Mouse (Mus musculus) intestine, embryonic 15.5 days (tissue): Measurements from ENCODE around the gene Trim29. TPM values are rescaled to one million over a fixed set of nuclear protein-coding genes. Genes with fewer than 3 reads are reported as not detected.

Source experiments
- ATAC-seq: fragments of 200-750 bp; cut with Nextera tagmentation; 2 replicates; pipeline ENCODE4 v1.8.0; 2017; ENCODE audit warnings: moderate TSS enrichment, moderate library complexity
- H3K27ac ChIP-seq: fragments of 300-500 bp; sonication (generic); 2 replicates; pipeline ENCODE4 v1.5.1; 2015; ENCODE audit warnings: mild to moderate bottlenecking, inconsistent platforms
- H3K27me3 ChIP-seq: fragments of 300-500 bp; sonication (generic); replicated peaks from 2 replicates; pipeline ENCODE4 v1.6.1; 2015; ENCODE audit warnings: inconsistent platforms
- H3K36me3 ChIP-seq: fragments of 300-500 bp; sonication (generic); 2 replicates; pipeline ENCODE4 v1.6.1; 2015; ENCODE audit warnings: inconsistent platforms
- H3K4me1 ChIP-seq: fragments of 300-500 bp; sonication (generic); replicated peaks from 2 replicates; pipeline ENCODE4 v1.6.1; 2015; ENCODE audit warnings: inconsistent platforms
- H3K4me2 ChIP-seq: fragments of 300-500 bp; sonication (generic); replicated peaks from 2 replicates; pipeline ENCODE4 v1.6.1; 2015; ENCODE audit warnings: mild to moderate bottlenecking, inconsistent platforms
- H3K4me3 ChIP-seq: fragments of 300-500 bp; sonication (generic); replicated peaks from 2 replicates; pipeline ENCODE4 v1.5.1; 2015; ENCODE audit warnings: inconsistent platforms
- H3K9ac ChIP-seq: fragments of 300-500 bp; sonication (generic); 2 replicates; pipeline ENCODE4 v1.6.1; 2015; ENCODE audit warnings: inconsistent platforms
- H3K9me3 ChIP-seq: fragments of 300-500 bp; sonication (generic); 2 replicates; pipeline ENCODE4 v1.6.1; 2016; ENCODE audit warnings: inconsistent platforms
- WGBS: fragments of 180-500 bp; shearing (Covaris S2); methylation state at CpG from one replicate; pipeline ENCODE4 v1.1.7; 2015; 5-methylcytosine and 5-hydroxymethylcytosine counted together
- polyA plus RNA-seq: library from polyadenylated mRNA; unstranded; fragments of >200 nt; fragmentation: Nextera tagmentation; extraction: Ambion mirVana; gene quantifications from 2 replicates; pipeline ENCODE4 v1.2.1, GENCODE M21; 2015

The Trim29 gene
- 1.3 and 1.7 TPM in 2 replicates for polyA plus RNA-seq

GRCm38 (mm10) chr9:43310538-43310937 is at the start of gene Trim29:
Gene Trim29 (plus strand): TSS chr9:43310848.
- Histone ChIP-seq H3K4me1 (peaks cover 6% of the 10 kb centered on the region; the same call in 1 of the 2 replicates), H3K36me3 (no peaks in the 10 kb centered on the region), H3K9me3 (no peaks in the 10 kb centered on the region), H3K9ac (no peak within 1 kb of the TSS), H3K4me2 (peak within 1 kb of the TSS; percentile 40), H3K27me3 (no peaks in the 10 kb centered on the region), H3K4me3 (no peak within 1 kb of the TSS), H3K27ac (no peak within 1 kb of the TSS)
- ATAC-seq = peak; percentile 85
- WGBS = 46% methylated on average over 12 of the region's 12 CpGs

- H3K9me3 ChIP-seq = no peaks in the 10 kb centered on the region
- H3K27ac ChIP-seq = peak overlapping the region; percentile 93
- ATAC-seq = peak; percentile 52
- H3K4me3 ChIP-seq = no peak overlapping the region
- no peaks in the 10 kb centered on the region for H3K36me3 ChIP-seq
- H3K27me3 ChIP-seq = no peaks in the 10 kb centered on the region
- H3K4me2 ChIP-seq = 0 out of 2 replicates have a peak overlapping the region, but pooled peaks have one; percentile 26
- H3K4me1 ChIP-seq = peaks cover 43% of the 10 kb centered on the region
- 44% methylated on average over 4 of the region's 4 CpGs for WGBS
- H3K9ac ChIP-seq = no peak overlapping the region
Measured at GRCm38 (mm10) chr9:43261124-43261907, 49.3 kb upstream of the Trim29 start.

- Histone ChIP-seq H3K4me2 (no peak overlapping the region; the same call in 1 of the 2 replicates), H3K9me3 (no peaks in the 10 kb centered on the region), H3K27me3 (no peaks in the 10 kb centered on the region), H3K9ac (no peak overlapping the region), H3K36me3 (no peaks in the 10 kb centered on the region), H3K27ac (peak overlapping the region; percentile 93), H3K4me3 (no peak overlapping the region), H3K4me1 (peaks cover 43% of the 10 kb centered on the region)
- 0 out of 2 replicates have a peak, but pooled peaks have one; percentile 3 for ATAC-seq
- 23% methylated on average over 2 of the region's 2 CpGs for WGBS
Measured at GRCm38 (mm10) chr9:43261941-43262340, 48.7 kb upstream of the Trim29 start.

- Histone ChIP-seq H3K36me3 (no peaks in the 10 kb centered on the region), H3K9me3 (no peaks in the 10 kb centered on the region), H3K27me3 (no peaks in the 10 kb centered on the region), H3K4me2 (no peak overlapping the region; the same call in 1 of the 2 replicates), H3K4me3 (no peak overlapping the region), H3K4me1 (peaks cover 43% of the 10 kb centered on the region), H3K9ac (no peak overlapping the region), H3K27ac (peak overlapping the region; percentile 93)
- no peak for ATAC-seq
- 41% methylated on average over 4 of the region's 4 CpGs for WGBS
Measured at GRCm38 (mm10) chr9:43262390-43262789, 48.3 kb upstream of the Trim29 start.

- no peak overlapping the region for H3K9ac ChIP-seq
- H3K36me3 ChIP-seq = no peaks in the 10 kb centered on the region
- no peak overlapping the region for H3K4me2 ChIP-seq
- peak overlapping the region; percentile 93 for H3K27ac ChIP-seq
- no peak overlapping the region for H3K4me3 ChIP-seq
- H3K9me3 ChIP-seq = no peaks in the 10 kb centered on the region
- no peaks in the 10 kb centered on the region for H3K27me3 ChIP-seq
- WGBS = 42% methylated on average over 9 of the region's 9 CpGs
- H3K4me1 ChIP-seq = peaks cover 43% of the 10 kb centered on the region
- no peak for ATAC-seq
Measured at GRCm38 (mm10) chr9:43262811-43263550, 47.7 kb upstream of the Trim29 start.

- H3K27ac ChIP-seq = peak overlapping the region; percentile 93
- peak; percentile 89 for ATAC-seq
- peak overlapping the region; percentile 40 for H3K4me2 ChIP-seq
- H3K4me3 ChIP-seq = no peak overlapping the region
- no peaks in the 10 kb centered on the region for H3K9me3 ChIP-seq
- 28% methylated on average over 11 of the region's 11 CpGs for WGBS
- peaks cover 43% of the 10 kb centered on the region for H3K4me1 ChIP-seq
- H3K27me3 ChIP-seq = no peaks in the 10 kb centered on the region
- no peaks in the 10 kb centered on the region for H3K36me3 ChIP-seq
- peak overlapping the region; percentile 15; the same call in 1 of the 2 replicates for H3K9ac ChIP-seq
Measured at GRCm38 (mm10) chr9:43263946-43264451, 46.6 kb upstream of the Trim29 start.

- H3K27ac ChIP-seq = 0 out of 2 replicates have a peak overlapping the region, but pooled peaks have one; percentile 13
- peaks cover 45% of the 10 kb centered on the region for H3K4me1 ChIP-seq
- no peaks in the 10 kb centered on the region for H3K36me3 ChIP-seq
- 58% methylated on average over 9 of the region's 9 CpGs for WGBS
- no peaks in the 10 kb centered on the region for H3K9me3 ChIP-seq
- H3K4me3 ChIP-seq = no peak overlapping the region
- peaks cover 2% of the 10 kb centered on the region; the same call in 1 of the 2 replicates for H3K27me3 ChIP-seq
- ATAC-seq = no peak
- H3K4me2 ChIP-seq = no peak overlapping the region
- H3K9ac ChIP-seq = no peak overlapping the region
Measured at GRCm38 (mm10) chr9:43265194-43265593, 45.5 kb upstream of the Trim29 start.

- ATAC-seq = no peak
- H3K4me2 ChIP-seq = no peak overlapping the region
- H3K27ac ChIP-seq = no peak overlapping the region
- WGBS = 77% methylated on average over 8 of the region's 8 CpGs
- H3K9me3 ChIP-seq = no peaks in the 10 kb centered on the region
- no peaks in the 10 kb centered on the region for H3K36me3 ChIP-seq
- H3K4me1 ChIP-seq = peaks cover 35% of the 10 kb centered on the region
- peaks cover 10% of the 10 kb centered on the region; the same call in 1 of the 2 replicates for H3K27me3 ChIP-seq
- H3K9ac ChIP-seq = no peak overlapping the region
- no peak overlapping the region for H3K4me3 ChIP-seq
Measured at GRCm38 (mm10) chr9:43267357-43267756, 43.3 kb upstream of the Trim29 start.

GRCm38 (mm10) chr9:43269166-43269565 is 41.5 kb upstream of the Trim29 start:
- Histone ChIP-seq H3K9me3 (no peaks in the 10 kb centered on the region), H3K27me3 (peaks cover 10% of the 10 kb centered on the region; the same call in 1 of the 2 replicates), H3K4me2 (no peak overlapping the region), H3K27ac (no peak overlapping the region), H3K36me3 (no peaks in the 10 kb centered on the region), H3K4me3 (no peak overlapping the region), H3K9ac (no peak overlapping the region), H3K4me1 (peaks cover 22% of the 10 kb centered on the region)
- 44% methylated on average over 8 of the region's 8 CpGs for WGBS
- ATAC-seq = no peak

- H3K27me3 ChIP-seq = peaks cover 10% of the 10 kb centered on the region; the same call in 1 of the 2 replicates
- H3K36me3 ChIP-seq = no peaks in the 10 kb centered on the region
- no peak overlapping the region; the same call in 1 of the 2 replicates for H3K4me3 ChIP-seq
- H3K9ac ChIP-seq = no peak overlapping the region
- peaks cover 13% of the 10 kb centered on the region for H3K4me1 ChIP-seq
- no peaks in the 10 kb centered on the region for H3K9me3 ChIP-seq
- no peak overlapping the region for H3K27ac ChIP-seq
- WGBS = 21% methylated on average over 17 of the region's 17 CpGs
- peak overlapping the region; percentile 44 for H3K4me2 ChIP-seq
- no peak for ATAC-seq
Measured at GRCm38 (mm10) chr9:43270723-43271252, 39.9 kb upstream of the Trim29 start.

- H3K9ac ChIP-seq = no peak overlapping the region
- H3K4me1 ChIP-seq = peaks cover 13% of the 10 kb centered on the region
- H3K27ac ChIP-seq = no peak overlapping the region
- no peaks in the 10 kb centered on the region for H3K9me3 ChIP-seq
- 71% methylated on average over 14 of the region's 14 CpGs for WGBS
- no peak overlapping the region for H3K4me2 ChIP-seq
- no peak for ATAC-seq
- no peaks in the 10 kb centered on the region for H3K36me3 ChIP-seq
- H3K27me3 ChIP-seq = peaks cover 10% of the 10 kb centered on the region; the same call in 1 of the 2 replicates
- no peak overlapping the region for H3K4me3 ChIP-seq
Measured at GRCm38 (mm10) chr9:43271761-43272518, 38.7 kb upstream of the Trim29 start.
